Mouse (Mus musculus): Measurements from ENCODE around the gene Tatdn3. TPM values are rescaled to one million over a fixed set of nuclear protein-coding genes. Genes with fewer than 3 reads are reported as not detected.

Tatdn3 gene
- total and polyA plus RNA-seq, 2 experiments from 2014 or later: 14.7 to 21.5 TPM

DNA sequence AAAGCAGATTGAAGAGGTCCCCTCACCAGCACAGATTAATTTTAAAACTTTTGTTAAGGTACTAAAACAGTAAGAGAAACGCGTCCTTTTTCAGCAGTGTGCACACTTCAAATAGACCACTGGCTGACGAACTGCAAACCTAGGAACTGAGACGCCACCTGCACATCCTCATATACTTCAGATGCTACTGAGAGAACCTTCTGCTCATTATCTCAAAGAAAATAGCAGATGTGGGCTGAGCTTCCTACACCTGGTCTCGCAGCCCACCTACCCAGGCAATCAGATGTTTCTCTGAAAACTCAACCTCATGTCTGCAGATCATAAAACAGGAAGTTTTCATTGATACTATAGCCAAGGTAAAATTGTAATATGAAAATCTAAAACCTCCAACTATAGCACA is 42.9 kb downstream of the Tatdn3 start:
- Histone ChIP-seq H3K4me3 (ENCODE audit: low read depth, low read length) (no peak overlapping the region), H3K36me3 (ENCODE audit: insufficient read depth, low read length) (no peaks in the 10 kb centered on the region), H3K27me3 (ENCODE audit: insufficient read depth, low read length) (no peaks in the 10 kb centered on the region), H3K27ac (ENCODE audit: low read depth, low read length) (no peak overlapping the region), H3K4me1 (ENCODE audit: insufficient read depth, low read length) (no peaks in the 10 kb centered on the region; the same call in 1 of the 2 replicates), H3K4me2 (ENCODE audit: low read depth, low read length, poor library complexity, severe bottlenecking) (no peak overlapping the region), H3K9ac (replicated peaks; ENCODE audit: low read length, poor library complexity, severe bottlenecking) (no peak overlapping the region), H3K9me3 (ENCODE audit: low read length) (no peaks in the 10 kb centered on the region)
- 96% methylated on average over 5 of the region's 5 CpGs for WGBS
- no peak for ATAC-seq (ENCODE audit: low FRiP score)
- TF ChIP-seq CTCF (IDR thresholded peaks at IDR 0.05): no peak
- DNase-seq (ENCODE audit: low spot score): no peak

DNA sequence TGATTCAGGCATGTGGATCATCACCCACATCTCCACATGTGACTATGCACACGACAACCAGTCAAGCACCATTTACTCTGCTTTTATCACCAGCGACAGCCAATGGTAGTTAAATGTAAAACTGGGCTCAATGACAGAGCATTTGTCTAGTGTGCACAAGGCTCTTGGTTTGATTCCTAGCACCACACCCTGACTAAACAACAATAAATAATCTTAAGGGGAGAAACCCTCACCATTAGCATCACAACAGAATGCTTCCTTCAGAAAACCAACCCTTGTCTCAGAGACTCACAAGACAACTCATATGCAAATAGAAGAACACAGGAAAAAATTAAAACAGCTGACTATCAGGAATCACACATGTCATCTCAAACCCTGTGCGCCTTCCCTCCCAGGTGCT is 48.5 kb downstream of the Tatdn3 start:
- TF ChIP-seq CTCF (IDR thresholded peaks at IDR 0.05): no peak
- Histone ChIP-seq H3K4me3 (ENCODE audit: low read depth, low read length) (no peak overlapping the region), H3K4me2 (ENCODE audit: low read depth, low read length, poor library complexity, severe bottlenecking) (no peak overlapping the region), H3K4me1 (ENCODE audit: insufficient read depth, low read length) (no peaks in the 10 kb centered on the region), H3K27me3 (ENCODE audit: insufficient read depth, low read length) (no peaks in the 10 kb centered on the region), H3K9me3 (ENCODE audit: low read length) (no peaks in the 10 kb centered on the region), H3K36me3 (ENCODE audit: insufficient read depth, low read length) (peaks cover 18% of the 10 kb centered on the region; the same call in 1 of the 2 replicates), H3K9ac (replicated peaks; ENCODE audit: low read length, poor library complexity, severe bottlenecking) (no peak overlapping the region), H3K27ac (ENCODE audit: low read depth, low read length) (no peak overlapping the region)
- DNase-seq (ENCODE audit: low spot score): no peak
- no peak for ATAC-seq (ENCODE audit: low FRiP score)
- WGBS: 97% methylated on average over 3 of the region's 3 CpGs

DNA sequence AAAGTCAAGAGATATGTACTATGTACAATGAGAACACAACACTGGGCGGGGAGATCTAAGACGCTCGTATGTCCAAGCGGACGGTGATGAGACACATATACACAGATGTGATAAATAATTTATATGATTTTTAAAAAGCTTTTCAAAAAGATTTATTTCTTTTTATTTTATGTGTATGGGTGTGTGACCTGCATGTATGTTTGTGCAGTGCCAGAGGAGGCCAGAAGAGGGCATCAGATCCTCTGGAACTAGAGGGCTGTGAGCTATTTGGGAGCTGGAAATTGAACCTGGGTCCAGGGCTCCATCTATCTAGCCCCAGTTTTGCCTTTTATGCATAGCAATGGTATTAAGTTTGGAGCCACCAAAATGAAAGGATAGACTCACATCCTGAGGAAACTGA is 54.0 kb downstream of the Tatdn3 start:
- DNase-seq (ENCODE audit: low spot score) (no peak), ATAC-seq (ENCODE audit: low FRiP score) (no peak)
- no peak overlapping the region for H3K27ac ChIP-seq (ENCODE audit: low read depth, low read length)
- no peaks in the 10 kb centered on the region for H3K9me3 ChIP-seq (ENCODE audit: low read length)
- H3K36me3 ChIP-seq (ENCODE audit: insufficient read depth, low read length): peaks cover 41% of the 10 kb centered on the region
- 97% methylated on average over 5 of the region's 5 CpGs for whole genome bisulfite sequencing
- no peak overlapping the region for H3K9ac ChIP-seq (replicated peaks; ENCODE audit: low read length, poor library complexity, severe bottlenecking)
- no peaks in the 10 kb centered on the region for H3K27me3 ChIP-seq (ENCODE audit: insufficient read depth, low read length)
- no peak overlapping the region for H3K4me2 ChIP-seq (ENCODE audit: low read depth, low read length, poor library complexity, severe bottlenecking)
- TF ChIP-seq CTCF (IDR thresholded peaks at IDR 0.05): peak; percentile 34; the same call in 1 of the 2 replicates
- no peak overlapping the region for H3K4me3 ChIP-seq (ENCODE audit: low read depth, low read length)
- no peaks in the 10 kb centered on the region for H3K4me1 ChIP-seq (ENCODE audit: insufficient read depth, low read length)

DNA sequence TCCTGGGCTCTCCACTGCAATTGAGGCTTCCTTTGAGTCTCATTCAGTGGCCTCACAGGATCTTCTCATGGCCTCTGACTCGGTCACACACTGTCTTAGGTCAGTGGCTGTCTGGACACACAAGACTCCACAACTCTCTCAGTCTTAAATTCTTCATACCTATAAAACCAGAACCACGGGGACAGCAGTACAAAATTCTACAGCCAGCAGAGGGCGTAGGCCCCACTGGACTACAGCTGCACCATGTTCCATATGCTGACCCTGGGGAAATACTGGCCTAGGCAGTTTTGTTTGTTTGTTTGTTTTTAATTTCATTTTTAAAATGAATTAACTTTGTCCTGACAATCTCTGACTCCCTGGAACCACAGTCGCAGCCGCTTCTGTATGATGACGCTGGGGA is 60.5 kb downstream of the Tatdn3 start:
- WGBS: 67% methylated on average over 6 of the region's 6 CpGs
- H3K4me2 ChIP-seq (ENCODE audit: low read depth, low read length, poor library complexity, severe bottlenecking): no peak overlapping the region

GRCm38 (mm10) chr1:191000686-191001085 is 62.0 kb downstream of the Tatdn3 start:
- H3K9me3 ChIP-seq (ENCODE audit: low read length): no peaks in the 10 kb centered on the region
- H3K36me3 ChIP-seq (ENCODE audit: insufficient read depth, low read length): peaks cover 7% of the 10 kb centered on the region
- H3K4me2 ChIP-seq (ENCODE audit: low read depth, low read length, poor library complexity, severe bottlenecking): no peak overlapping the region
- no peaks in the 10 kb centered on the region for H3K4me1 ChIP-seq (ENCODE audit: insufficient read depth, low read length)
- H3K4me3 ChIP-seq (ENCODE audit: low read depth, low read length): no peak overlapping the region
- ATAC-seq (ENCODE audit: low FRiP score): no peak
- peak; percentile 58 for DNase-seq (ENCODE audit: low spot score)
- no peaks in the 10 kb centered on the region for H3K27me3 ChIP-seq (ENCODE audit: insufficient read depth, low read length)
- no peak overlapping the region for H3K27ac ChIP-seq (ENCODE audit: low read depth, low read length)
- 79% methylated on average over 3 of the region's 3 CpGs for WGBS
- TF ChIP-seq CTCF (IDR thresholded peaks at IDR 0.05): no peak
- H3K9ac ChIP-seq (replicated peaks; ENCODE audit: low read length, poor library complexity, severe bottlenecking): no peak overlapping the region

More for the DNA sequence above, 60.5 kb downstream of the Tatdn3 start:
- DNase-seq (ENCODE audit: low spot score) (no peak), ATAC-seq (ENCODE audit: low FRiP score) (no peak)
- H3K27ac ChIP-seq (ENCODE audit: low read depth, low read length): no peak overlapping the region
- TF ChIP-seq CTCF (IDR thresholded peaks at IDR 0.05): peak; percentile 61
- no peak overlapping the region for H3K9ac ChIP-seq (replicated peaks; ENCODE audit: low read length, poor library complexity, severe bottlenecking)
- H3K4me1 ChIP-seq (ENCODE audit: insufficient read depth, low read length): no peaks in the 10 kb centered on the region
- H3K4me3 ChIP-seq (ENCODE audit: low read depth, low read length): no peak overlapping the region
- no peaks in the 10 kb centered on the region for H3K27me3 ChIP-seq (ENCODE audit: insufficient read depth, low read length)
- peaks cover 10% of the 10 kb centered on the region for H3K36me3 ChIP-seq (ENCODE audit: insufficient read depth, low read length)
- H3K9me3 ChIP-seq (ENCODE audit: low read length): no peaks in the 10 kb centered on the region

GRCm38 (mm10) chr1:190998027-190998426 is 64.7 kb downstream of the Tatdn3 start:
- H3K36me3 ChIP-seq (ENCODE audit: insufficient read depth, low read length): no peaks in the 10 kb centered on the region
- ATAC-seq (ENCODE audit: low FRiP score) (no peak), DNase-seq (ENCODE audit: low spot score) (no peak)
- TF ChIP-seq CTCF (IDR thresholded peaks at IDR 0.05): no peak
- no peak overlapping the region for H3K4me2 ChIP-seq (ENCODE audit: low read depth, low read length, poor library complexity, severe bottlenecking)
- WGBS: 91% methylated on average over 1 of the region's 1 CpGs
- no peaks in the 10 kb centered on the region for H3K27me3 ChIP-seq (ENCODE audit: insufficient read depth, low read length)
- no peaks in the 10 kb centered on the region for H3K4me1 ChIP-seq (ENCODE audit: insufficient read depth, low read length)
- no peak overlapping the region for H3K9ac ChIP-seq (replicated peaks; ENCODE audit: low read length, poor library complexity, severe bottlenecking)
- no peak overlapping the region for H3K4me3 ChIP-seq (ENCODE audit: low read depth, low read length)
- H3K27ac ChIP-seq (ENCODE audit: low read depth, low read length): no peak overlapping the region
- no peaks in the 10 kb centered on the region for H3K9me3 ChIP-seq (ENCODE audit: low read length)

All from midbrain, postnatal 0 days (tissue).